Mouse (Mus musculus): ENCODE measurements around the gene Mrpl38. TPM values are rescaled to one million over a fixed set of nuclear protein-coding genes. Genes with fewer than 3 reads are reported as not detected.

Gene Mrpl38
- polyA plus RNA-seq, 1 experiment = 61.9 TPM

DNA sequence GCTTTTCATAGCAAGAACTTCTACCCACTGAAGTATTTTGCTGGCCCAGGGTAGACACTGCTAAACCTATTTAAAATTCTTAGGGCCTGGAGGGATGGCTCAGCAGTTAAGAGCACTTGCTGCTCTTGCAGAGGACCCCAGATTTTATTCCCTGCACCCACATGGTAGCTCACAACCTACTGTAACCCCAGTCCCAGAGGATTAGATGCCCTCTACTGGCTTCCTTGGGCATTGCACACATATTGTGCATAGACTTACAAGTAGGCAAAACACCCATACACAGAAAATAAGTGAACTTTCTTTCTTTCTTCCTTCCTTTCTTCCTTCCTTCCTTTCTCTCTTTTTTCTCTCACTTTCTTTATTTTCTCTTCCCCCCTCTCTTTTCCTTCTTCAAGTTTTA is 20.8 kb downstream of the Mrpl38 start:
- DNase-seq = no peak
- no peak for TF ChIP-seq POLR2A (IDR thresholded peaks at IDR 0.05; ENCODE audit: borderline replicate concordance, insufficient read depth, low read length)
- no peak for TF ChIP-seq CTCF (IDR thresholded peaks at IDR 0.05; ENCODE audit: borderline replicate concordance, insufficient read depth, low read depth, low read length)
- Histone ChIP-seq H3K27ac (ENCODE audit: insufficient read depth, low read length) (no peak overlapping the region), H3K4me3 (replicated peaks; ENCODE audit: insufficient read depth, low read depth, low read length) (no peak overlapping the region), H3K4me1 (ENCODE audit: control insufficient read depth, insufficient read depth, low read length) (no peaks in the 10 kb centered on the region), H3K27me3 (ENCODE audit: control insufficient read depth, insufficient read depth, low read length) (no peaks in the 10 kb centered on the region)

DNA sequence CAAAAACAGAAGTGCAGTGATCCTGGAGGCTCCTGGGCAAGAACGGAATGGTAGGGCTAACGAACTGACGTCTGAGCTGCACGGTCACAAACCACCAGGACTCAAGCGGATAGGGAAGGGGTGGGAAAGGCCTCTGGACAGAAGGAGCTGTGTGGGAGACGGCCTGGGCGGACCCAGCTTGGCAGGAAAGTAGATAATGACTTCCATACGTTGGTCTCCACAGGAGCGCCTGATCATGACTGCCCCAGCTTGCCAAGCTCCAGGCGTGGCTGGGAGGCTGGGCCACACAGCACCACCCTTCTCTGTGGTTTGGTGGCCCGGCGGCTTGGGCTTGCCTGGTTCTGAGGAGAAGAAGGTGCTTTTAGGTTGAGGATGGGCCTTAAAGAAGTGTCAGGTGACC is 21.4 kb downstream of the Mrpl38 start:
- H3K27me3 ChIP-seq (ENCODE audit: control insufficient read depth, insufficient read depth, low read length) = no peaks in the 10 kb centered on the region
- DNase-seq = no peak
- H3K4me3 ChIP-seq (replicated peaks; ENCODE audit: insufficient read depth, low read depth, low read length) = no peak overlapping the region
- no peaks in the 10 kb centered on the region for H3K4me1 ChIP-seq (ENCODE audit: control insufficient read depth, insufficient read depth, low read length)
- 61% methylated on average over 12 of the region's 12 CpGs for WGBS
- no peak overlapping the region for H3K27ac ChIP-seq (ENCODE audit: insufficient read depth, low read length)
- TF ChIP-seq CTCF (IDR thresholded peaks at IDR 0.05; ENCODE audit: borderline replicate concordance, insufficient read depth, low read depth, low read length) (no peak), POLR2A (IDR thresholded peaks at IDR 0.05; ENCODE audit: borderline replicate concordance, insufficient read depth, low read length) (no peak)

DNA sequence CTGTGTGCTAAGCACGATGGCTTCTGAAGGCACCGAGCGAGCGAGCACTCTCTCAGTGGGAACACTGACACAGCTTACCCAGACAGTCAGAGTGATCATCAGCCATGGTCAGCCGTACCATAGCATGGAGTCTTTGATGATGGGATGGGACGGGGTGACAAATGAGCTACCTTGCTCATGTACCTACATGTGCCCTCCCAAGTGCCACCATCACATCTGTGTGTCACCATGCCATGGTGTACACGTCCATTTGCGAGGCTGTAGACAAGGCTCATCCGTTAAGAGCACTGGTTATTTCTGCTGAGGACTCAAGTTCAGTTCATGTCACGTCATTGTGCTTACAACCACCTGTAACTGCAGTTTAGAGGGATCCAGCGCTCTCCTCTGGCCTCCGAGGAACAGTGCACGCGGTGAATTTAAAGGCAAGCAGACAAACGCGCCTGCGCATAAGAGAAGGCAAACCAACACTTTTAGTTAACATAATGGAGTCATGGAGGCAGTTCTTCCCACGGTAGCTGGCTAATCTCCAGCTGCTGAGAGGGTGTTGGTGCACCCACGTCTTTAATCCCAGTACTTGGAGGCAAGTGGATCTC is 27.0 kb downstream of the Mrpl38 start:
- WGBS = 86% methylated on average over 19 of the region's 19 CpGs
- DNase-seq = no peak

GRCm38 (mm10) chr11:116111067-116111466 is 27.6 kb downstream of the Mrpl38 start:
- no peak overlapping the region for H3K27ac ChIP-seq (ENCODE audit: insufficient read depth, low read length)
- TF ChIP-seq POLR2A (IDR thresholded peaks at IDR 0.05; ENCODE audit: borderline replicate concordance, insufficient read depth, low read length) (no peak), CTCF (IDR thresholded peaks at IDR 0.05; ENCODE audit: borderline replicate concordance, insufficient read depth, low read depth, low read length) (0 out of 2 replicates have a peak, but pooled peaks have one; percentile 1)
- WGBS = 81% methylated on average over 4 of the region's 4 CpGs
- H3K4me3 ChIP-seq (replicated peaks; ENCODE audit: insufficient read depth, low read depth, low read length) = no peak overlapping the region
- H3K27me3 ChIP-seq (ENCODE audit: control insufficient read depth, insufficient read depth, low read length) = peaks cover 6% of the 10 kb centered on the region; the same call in 1 of the 2 replicates
- peaks cover 17% of the 10 kb centered on the region for H3K4me1 ChIP-seq (ENCODE audit: control insufficient read depth, insufficient read depth, low read length)
- no peak for DNase-seq

More for the DNA sequence above, 27.0 kb downstream of the Mrpl38 start:
- Histone ChIP-seq H3K4me3 (replicated peaks; ENCODE audit: insufficient read depth, low read depth, low read length) (no peak overlapping the region), H3K27ac (ENCODE audit: insufficient read depth, low read length) (no peak overlapping the region), H3K4me1 (ENCODE audit: control insufficient read depth, insufficient read depth, low read length) (peaks cover 17% of the 10 kb centered on the region), H3K27me3 (ENCODE audit: control insufficient read depth, insufficient read depth, low read length) (peaks cover 6% of the 10 kb centered on the region; the same call in 1 of the 2 replicates)
- no peak for TF ChIP-seq POLR2A (IDR thresholded peaks at IDR 0.05; ENCODE audit: borderline replicate concordance, insufficient read depth, low read length)

DNA sequence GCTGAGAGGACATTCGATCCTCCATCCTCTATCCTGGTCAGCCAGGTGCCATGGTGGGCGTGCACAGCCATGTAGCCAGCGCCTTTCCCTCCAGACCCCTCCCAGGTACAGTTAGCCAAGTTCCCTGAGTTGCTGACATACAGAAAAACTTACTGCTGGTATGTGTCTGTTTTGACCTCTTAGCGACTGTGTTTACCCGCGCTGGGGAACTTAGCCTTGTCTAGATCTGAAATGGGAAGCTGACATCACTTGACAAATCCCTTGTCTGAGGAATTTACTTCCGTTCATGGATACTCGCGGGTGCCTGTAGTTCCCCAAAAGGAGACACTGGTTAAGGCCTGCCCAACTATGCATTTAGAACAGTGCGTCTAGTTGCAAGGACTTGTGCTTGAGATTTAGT is 28.1 kb downstream of the Mrpl38 start:
- no peak overlapping the region for H3K27ac ChIP-seq (ENCODE audit: insufficient read depth, low read length)
- H3K4me1 ChIP-seq (ENCODE audit: control insufficient read depth, insufficient read depth, low read length) = peaks cover 17% of the 10 kb centered on the region
- peaks cover 6% of the 10 kb centered on the region; the same call in 1 of the 2 replicates for H3K27me3 ChIP-seq (ENCODE audit: control insufficient read depth, insufficient read depth, low read length)
- no peak overlapping the region for H3K4me3 ChIP-seq (replicated peaks; ENCODE audit: insufficient read depth, low read depth, low read length)
- no peak for DNase-seq
- 51% methylated on average over 10 of the region's 10 CpGs for WGBS
- TF ChIP-seq CTCF (IDR thresholded peaks at IDR 0.05; ENCODE audit: borderline replicate concordance, insufficient read depth, low read depth, low read length) (no peak), POLR2A (IDR thresholded peaks at IDR 0.05; ENCODE audit: borderline replicate concordance, insufficient read depth, low read length) (no peak)

DNA sequence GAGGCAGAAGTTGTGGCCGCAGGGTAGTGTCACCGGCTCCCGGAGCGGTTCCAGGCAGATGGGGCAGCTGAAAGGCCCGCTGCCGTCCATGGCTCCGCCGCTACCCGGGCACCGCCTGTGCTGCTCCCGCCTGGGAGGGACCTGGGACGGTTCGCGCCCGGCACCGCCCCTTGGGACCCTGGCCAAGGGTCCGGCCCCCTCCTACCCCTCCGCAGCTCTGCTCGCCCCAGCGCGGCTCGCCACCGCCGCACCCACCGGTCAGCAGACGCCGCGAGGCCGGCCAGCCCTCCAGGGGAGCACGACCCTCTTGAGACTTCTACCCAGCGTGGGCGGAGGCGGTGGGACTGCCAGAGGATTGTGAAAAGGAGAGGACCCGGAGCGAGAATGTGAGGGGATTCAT is 28.5 kb downstream of the Mrpl38 start:
- H3K4me1 ChIP-seq (ENCODE audit: control insufficient read depth, insufficient read depth, low read length) = peaks cover 17% of the 10 kb centered on the region
- TF ChIP-seq CTCF (IDR thresholded peaks at IDR 0.05; ENCODE audit: borderline replicate concordance, insufficient read depth, low read depth, low read length) (no peak), POLR2A (IDR thresholded peaks at IDR 0.05; ENCODE audit: borderline replicate concordance, insufficient read depth, low read length) (no peak)
- peaks cover 6% of the 10 kb centered on the region; the same call in 1 of the 2 replicates for H3K27me3 ChIP-seq (ENCODE audit: control insufficient read depth, insufficient read depth, low read length)
- no peak for DNase-seq
- H3K4me3 ChIP-seq (replicated peaks; ENCODE audit: insufficient read depth, low read depth, low read length) = no peak overlapping the region
- no peak overlapping the region for H3K27ac ChIP-seq (ENCODE audit: insufficient read depth, low read length)
- WGBS = 2% methylated on average over 35 of the region's 35 CpGs

GRCm38 (mm10) chr11:116109441-116110081 is 29.1 kb downstream of the Mrpl38 start:
- TF ChIP-seq CTCF (IDR thresholded peaks at IDR 0.05; ENCODE audit: borderline replicate concordance, insufficient read depth, low read depth, low read length) (no peak), POLR2A (IDR thresholded peaks at IDR 0.05; ENCODE audit: borderline replicate concordance, insufficient read depth, low read length) (no peak)
- Histone ChIP-seq H3K27ac (ENCODE audit: insufficient read depth, low read length) (no peak overlapping the region), H3K27me3 (ENCODE audit: control insufficient read depth, insufficient read depth, low read length) (peaks cover 6% of the 10 kb centered on the region; the same call in 1 of the 2 replicates), H3K4me3 (replicated peaks; ENCODE audit: insufficient read depth, low read depth, low read length) (peak overlapping the region; percentile 1), H3K4me1 (ENCODE audit: control insufficient read depth, insufficient read depth, low read length) (peaks cover 17% of the 10 kb centered on the region)
- DNase-seq = no peak
- 2% methylated on average over 69 of the region's 70 CpGs for WGBS
